Mouse (Mus musculus) T-helper 2 cell (primary cell): ENCODE measurements around the gene Hcfc1r1.

Experiments
- in situ Hi-C: fragments of 300-600 bp; cut with MboI, MseI; formaldehyde crosslinking; loops from one replicate; pipeline ENCODE4 v1.15.1; 2025; ENCODE audit warnings: high pct_unique_total_duplicates

The Hcfc1r1 gene

GRCm38 (mm10) chr17:23717003-23717402, 43.6 kb downstream of the Hcfc1r1 start:
- in situ Hi-C loops = no loop called here

GRCm38 (mm10) chr17:23719455-23719854, 46.1 kb downstream of the Hcfc1r1 start:
- in situ Hi-C loops = no loop called here

DNA sequence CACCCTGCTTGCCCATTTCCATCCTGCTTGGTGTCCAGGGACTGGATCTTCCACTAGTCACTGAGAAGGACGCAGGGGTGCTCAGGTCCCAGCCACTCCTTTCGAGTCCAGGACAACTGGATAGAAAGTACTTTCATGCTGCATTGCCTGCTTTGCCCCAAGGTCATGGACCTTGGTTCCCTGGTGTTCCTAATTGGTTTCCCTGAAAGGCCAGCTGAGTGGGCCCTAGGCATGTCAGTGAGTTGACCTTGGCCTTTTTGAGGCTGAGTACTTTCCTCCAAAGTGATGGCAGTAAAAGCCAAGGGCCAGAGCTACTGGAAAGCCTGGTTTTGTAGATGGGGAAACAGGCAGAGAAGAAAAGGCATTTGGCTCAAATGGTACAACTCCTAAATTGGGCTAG, 48.5 kb downstream of the Hcfc1r1 start:
- in situ Hi-C loops = no loop called here

- in situ Hi-C loops = no loop called here
Observed at GRCm38 (mm10) chr17:23722376-23723125, 49.2 kb downstream of the Hcfc1r1 start, which contains the start of gene 1520401A03Rik. 1520401A03Rik (minus strand) TSS chr17:23722783.
